Mouse (Mus musculus): Measurements from ENCODE around the gene Tmco5.

- no peak for TF ChIP-seq CTCF (IDR thresholded peaks at IDR 0.05; ENCODE audit: insufficient read depth, low read length)
- TF ChIP-seq POLR2A (IDR thresholded peaks at IDR 0.05; ENCODE audit: borderline replicate concordance, extremely low read depth, low read depth, low read length): no peak
These were observed at the start of gene Tmco5 for GRCm38 (mm10) chr2:116878391-116878790.

All from lung, adult 2 months (tissue).